Mouse (Mus musculus) retina, adult 2 months (tissue): Measurements from ENCODE around the gene Ccdc160.

Experiments
- DNase-seq: peaks from one replicate; pipeline ENCODE4 v3.0.0-alpha.2; 2012; ENCODE audit warnings: low read depth, low spot score

The Ccdc160 gene

GRCm38 (mm10) chrX:52790980-52791593 lies at the start of gene Ccdc160:
TSS of gene Ccdc160 (plus strand) at chrX:52791200.
- DNase-seq, result peak; percentile 52

- no peak for DNase-seq
These were observed 47.2 kb upstream of the Ccdc160 start for GRCm38 (mm10) chrX:52743781-52744180.

GRCm38 (mm10) chrX:52744201-52745051 lies 46.6 kb upstream of the Ccdc160 start:
- no peak for DNase-seq

DNA sequence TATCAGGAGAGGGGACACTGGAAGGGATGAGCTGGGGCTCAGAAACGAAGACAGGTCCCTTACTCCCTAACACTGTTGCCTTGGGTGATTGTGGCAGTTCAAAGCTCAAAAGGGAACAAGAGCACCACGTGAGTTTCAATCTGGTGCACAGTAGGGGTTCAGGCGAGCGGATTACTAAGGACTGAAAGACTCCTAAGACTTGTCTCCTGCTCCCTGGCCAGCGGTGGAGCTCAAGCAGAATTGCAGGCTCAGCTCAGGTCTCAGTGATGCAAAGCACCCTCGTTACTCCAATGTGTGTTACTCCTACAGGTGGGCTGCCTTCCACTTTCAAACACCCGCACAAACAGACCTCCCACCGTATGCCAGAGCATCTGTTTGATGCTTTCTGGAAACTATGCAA lies 45.5 kb upstream of the Ccdc160 start:
- no peak for DNase-seq

DNA sequence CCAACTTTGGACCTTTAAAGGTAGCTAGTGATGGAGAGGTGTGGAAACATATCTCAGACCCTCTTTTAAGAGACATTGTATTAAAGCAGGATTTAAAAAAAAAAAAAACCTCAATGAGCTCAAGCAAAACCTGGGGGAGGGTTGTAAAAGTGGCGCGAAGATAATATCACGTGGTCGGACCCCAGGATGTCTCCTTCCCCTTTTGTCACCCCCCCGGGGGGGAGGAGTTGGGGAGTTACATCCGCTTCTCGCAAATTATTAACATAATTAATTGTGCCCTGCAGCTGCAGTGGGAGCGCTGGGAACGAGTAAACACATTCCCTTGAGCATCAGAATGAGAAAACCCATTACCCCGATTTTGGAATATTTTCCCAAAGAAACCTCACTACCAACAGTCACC lies 45.1 kb upstream of the Ccdc160 start:
- DNase-seq, result no peak

DNA sequence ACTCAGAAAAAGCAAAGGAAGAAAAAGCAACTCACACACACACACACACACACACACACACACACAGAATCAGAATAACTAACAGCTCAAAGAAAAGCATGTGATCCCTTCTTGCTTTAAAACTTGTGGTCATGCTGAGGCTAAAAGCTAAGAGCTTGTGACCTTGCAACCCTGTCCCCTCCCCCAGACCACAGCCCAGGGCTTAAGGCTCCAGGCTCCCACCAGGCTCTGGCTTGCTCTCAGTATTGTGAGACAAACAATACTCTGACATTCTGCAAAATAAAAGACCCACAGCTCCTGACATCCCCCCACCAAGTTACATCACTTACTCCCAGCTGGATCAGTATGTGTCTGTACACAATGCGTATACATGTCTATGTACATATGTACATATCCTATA lies 44.2 kb upstream of the Ccdc160 start:
- DNase-seq, result no peak

DNA sequence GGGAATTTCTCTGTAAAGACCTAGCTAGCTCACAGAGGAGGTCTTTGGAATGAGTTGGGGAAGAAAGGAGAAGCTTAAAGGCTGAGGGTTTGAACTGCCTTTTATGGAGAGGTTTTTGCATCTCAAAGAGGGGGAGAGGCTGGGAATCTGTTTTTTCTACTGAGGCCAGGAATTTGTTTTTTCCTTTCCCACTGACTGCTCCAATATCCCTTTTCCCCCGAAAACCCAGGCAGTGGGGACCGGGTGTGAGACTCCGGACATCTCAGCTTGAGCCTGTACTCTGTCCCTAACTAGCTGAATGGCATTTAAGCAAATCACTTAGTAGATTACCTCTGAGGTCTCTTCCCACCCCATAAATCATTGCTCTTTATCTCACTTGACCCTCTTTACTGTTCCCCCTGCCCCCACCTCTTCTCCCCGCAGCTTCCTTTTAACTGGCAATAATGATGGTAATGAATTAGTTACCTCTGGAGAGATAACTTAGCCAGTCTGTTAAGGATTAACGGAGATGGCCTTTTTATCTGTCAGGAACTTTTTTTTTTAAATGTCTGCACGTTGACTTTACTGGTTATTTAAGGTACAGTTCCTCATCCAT lies 37.4 kb upstream of the Ccdc160 start:
- no peak for DNase-seq

- no peak for DNase-seq
These were observed 33.8 kb upstream of the Ccdc160 start for GRCm38 (mm10) chrX:52757164-52757563.

GRCm38 (mm10) chrX:52759232-52759631 lies 31.8 kb upstream of the Ccdc160 start:
- no peak for DNase-seq

DNA sequence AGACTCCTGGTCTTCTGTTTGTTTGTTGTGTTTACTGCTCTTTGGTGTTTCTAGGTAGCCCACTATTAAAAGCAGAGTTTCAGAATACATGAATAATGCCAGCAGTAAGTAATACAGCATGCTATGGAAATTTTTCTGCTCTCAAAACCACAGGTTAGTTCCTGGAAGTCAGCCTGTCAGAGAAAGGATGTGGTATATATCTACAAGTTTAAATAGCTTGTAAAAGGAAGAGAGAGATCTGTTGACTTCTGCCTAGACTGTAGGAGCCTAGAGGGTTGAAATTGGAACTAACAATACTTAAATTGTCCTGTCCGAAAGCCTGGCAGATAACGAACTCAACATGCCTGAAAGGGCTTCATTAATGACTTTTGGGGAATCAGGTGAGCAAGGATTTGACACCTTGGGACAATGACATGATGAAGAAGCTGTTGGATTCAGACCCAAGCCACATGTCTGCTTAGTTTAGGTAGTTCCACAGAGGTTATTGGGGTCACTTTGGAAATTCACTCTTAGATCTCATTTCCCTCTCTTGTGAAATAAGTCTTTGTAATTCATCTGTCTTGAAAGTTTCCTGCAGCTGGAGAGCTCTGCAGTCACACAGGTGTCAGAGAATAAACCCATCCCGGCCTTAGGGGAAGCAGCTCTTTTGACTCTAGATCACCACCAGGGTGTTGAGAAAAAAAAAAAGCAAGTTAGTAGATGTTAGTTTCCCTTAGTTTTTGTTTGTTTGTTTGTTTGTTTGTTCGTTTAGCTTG lies 30.6 kb upstream of the Ccdc160 start:
- DNase-seq, result no peak

DNA sequence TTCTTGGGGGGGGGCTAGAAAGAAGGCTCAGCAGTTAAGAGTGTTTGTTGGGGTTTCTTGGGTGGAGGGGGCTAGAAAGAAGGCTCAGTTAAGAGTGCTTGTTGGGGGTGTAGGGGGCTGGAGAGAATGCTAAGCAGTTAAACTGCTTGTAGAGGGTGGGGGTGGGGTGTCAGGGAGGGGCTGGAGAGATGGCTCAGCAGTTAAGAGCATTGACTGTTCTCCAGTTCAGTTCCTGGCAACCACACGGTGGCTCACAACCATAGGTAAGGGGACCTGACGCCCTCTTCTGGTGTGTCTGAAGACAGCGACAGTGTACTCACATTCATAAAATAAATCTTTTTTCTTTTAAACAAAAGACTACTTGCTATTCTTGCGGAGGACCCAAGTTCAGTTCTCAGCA lies 28.8 kb upstream of the Ccdc160 start:
- no peak for DNase-seq

DNA sequence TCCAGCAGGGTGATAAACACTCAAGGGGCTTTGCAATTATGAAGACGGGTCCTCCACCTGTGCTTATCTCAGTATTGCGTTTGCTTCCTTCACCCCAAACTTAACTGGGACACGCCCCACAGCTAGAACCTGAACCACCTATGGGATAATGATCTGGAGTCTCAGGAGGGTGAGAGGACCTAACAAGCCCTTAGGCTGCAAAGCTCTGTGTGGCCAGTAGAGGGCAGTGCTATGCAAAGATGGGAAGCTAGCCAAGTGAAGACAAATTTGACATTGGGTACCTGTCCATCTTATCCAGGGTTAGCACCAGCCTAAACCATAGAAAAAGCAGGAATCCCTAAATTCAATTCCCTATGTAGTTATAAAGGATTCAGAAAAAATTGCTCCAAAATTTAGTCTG lies 15.0 kb upstream of the Ccdc160 start:
- no peak for DNase-seq

DNA sequence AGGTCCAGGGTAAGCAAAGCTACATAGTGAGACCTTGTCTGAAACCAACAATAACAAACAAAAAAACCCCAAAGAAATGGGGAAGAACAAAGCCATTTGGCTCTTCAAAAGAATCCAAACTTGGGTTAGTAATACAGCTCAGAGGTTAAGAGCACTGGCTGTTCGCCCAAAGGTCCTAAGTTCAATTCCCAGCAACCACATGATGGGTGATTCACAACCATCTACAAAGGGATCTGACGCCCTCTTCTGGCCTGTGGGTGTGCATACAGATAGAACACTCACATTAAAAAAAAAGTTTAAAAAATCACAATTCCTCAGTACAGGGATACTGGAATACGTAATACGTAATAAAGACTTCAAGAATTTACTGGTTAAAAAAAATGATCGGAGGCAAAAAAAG lies 13.3 kb upstream of the Ccdc160 start:
- DNase-seq, result no peak

- no peak for DNase-seq
These were observed 7.1 kb upstream of the Ccdc160 start for GRCm38 (mm10) chrX:52783898-52784297.

GRCm38 (mm10) chrX:52791944-52792719 lies 1.1 kb downstream of the Ccdc160 start:
- no peak for DNase-seq

- no peak for DNase-seq
These were observed 1.9 kb downstream of the Ccdc160 start for GRCm38 (mm10) chrX:52792861-52793260.

- no peak for DNase-seq
These were observed 4.8 kb downstream of the Ccdc160 start for GRCm38 (mm10) chrX:52795816-52796215.

DNA sequence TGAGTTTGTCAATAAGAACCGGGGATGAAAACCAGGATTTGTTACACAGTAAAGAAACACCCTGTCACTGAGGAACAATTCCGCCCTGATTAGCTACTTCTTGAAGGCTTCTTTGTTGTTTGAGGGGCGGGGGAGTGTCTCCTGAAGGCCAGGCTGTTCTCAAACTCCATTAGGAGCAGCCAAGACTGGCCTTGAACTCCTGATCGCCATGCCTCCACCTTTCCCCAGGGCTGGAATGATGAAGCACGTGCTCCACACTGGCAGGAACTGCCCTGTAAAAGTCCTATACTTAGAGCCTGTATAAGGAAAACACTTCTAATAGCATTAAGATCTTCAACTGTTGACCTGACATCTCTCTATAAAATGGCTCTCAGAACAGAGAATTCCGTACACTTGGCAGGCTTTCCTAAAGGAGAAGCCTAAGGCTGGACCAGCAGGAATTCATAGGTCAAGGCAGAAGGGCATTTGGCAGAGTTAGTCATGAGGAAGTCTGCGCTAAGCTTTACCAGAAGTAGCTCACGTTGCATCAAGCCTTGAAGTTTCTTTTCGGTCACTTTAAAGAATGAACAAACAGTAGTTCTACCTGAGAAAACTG lies 6.1 kb downstream of the Ccdc160 start:
- DNase-seq, result no peak

DNA sequence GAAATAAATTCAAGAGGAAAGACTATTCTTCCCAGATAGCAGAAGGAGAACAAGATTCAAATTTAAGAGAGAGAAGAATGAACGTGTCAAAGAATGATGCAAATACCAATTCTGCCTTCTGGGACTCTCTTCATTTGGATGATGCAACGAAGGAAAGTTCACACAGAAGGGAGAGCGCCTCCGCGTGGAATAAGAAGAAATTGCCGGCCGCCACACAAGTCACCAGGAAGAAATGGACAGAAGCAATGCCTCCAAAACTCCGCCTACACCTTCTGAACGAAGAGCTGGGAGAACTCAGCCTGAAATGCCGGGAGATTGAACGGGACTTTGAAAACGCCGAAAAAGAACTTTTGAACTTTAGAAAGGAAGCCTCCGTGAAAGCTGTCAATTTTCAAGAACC lies 7.3 kb downstream of the Ccdc160 start:
- DNase-seq, result no peak

- DNase-seq, result no peak
These were observed 8.6 kb downstream of the Ccdc160 start for GRCm38 (mm10) chrX:52799566-52799965.

DNA sequence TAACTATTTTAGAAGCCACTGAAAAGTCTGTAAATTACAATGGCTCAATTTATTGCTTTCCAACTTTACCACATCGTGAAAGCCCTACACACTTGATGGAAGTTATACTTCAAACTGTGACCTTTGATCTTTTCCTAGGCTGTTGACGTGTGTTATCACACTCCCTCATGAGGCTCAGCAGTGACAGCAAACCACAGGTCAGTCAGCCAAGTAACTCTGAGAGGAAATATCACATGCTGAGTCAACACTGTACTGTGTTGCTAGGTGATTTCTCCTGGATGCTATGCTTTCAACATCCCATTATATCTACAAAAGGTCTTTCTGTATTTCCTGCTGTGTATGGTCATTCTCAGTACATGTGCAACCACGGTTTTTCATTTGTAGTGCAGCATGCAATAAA lies 28.3 kb downstream of the Ccdc160 start:
- DNase-seq, result no peak
